Mouse (Mus musculus) thymus, postnatal 14 days (tissue): ENCODE measurements around the gene Usp22.

ENCODE experiments used
- DNase-seq: peaks from one replicate; pipeline ENCODE4 v3.0.0; 2021

Usp22 gene

GRCm38 (mm10) chr11:61102397-61103339 is 72.2 kb downstream of the Usp22 start:
- no peak for DNase-seq
